Mouse (Mus musculus): ENCODE results near the gene Snx5. TPM values are rescaled to one million over a fixed set of nuclear protein-coding genes. Genes with fewer than 3 reads are reported as not detected.

Gene Snx5
- polyA plus RNA-seq, 1 experiment from 2014 or later = 67.6 TPM

- H3K9ac ChIP-seq = no peak overlapping the region
- no peaks in the 10 kb centered on the region for H3K9me3 ChIP-seq
- H3K4me1 ChIP-seq (replicated peaks) = peaks cover 34% of the 10 kb centered on the region
- no peak overlapping the region for H3K4me2 ChIP-seq
- no peak for ATAC-seq (ENCODE audit: low FRiP score, low read depth)
- H3K27ac ChIP-seq (replicated peaks) = no peak overlapping the region
- H3K4me3 ChIP-seq = no peak overlapping the region
- WGBS = 74% methylated on average over 3 of the region's 3 CpGs
- H3K27me3 ChIP-seq = no peaks in the 10 kb centered on the region
- H3K36me3 ChIP-seq = no peaks in the 10 kb centered on the region
Observed at GRCm38 (mm10) chr2:144265120-144265488, 5.6 kb downstream of the Snx5 start.

- WGBS = 83% methylated on average over 5 of the region's 5 CpGs
- Histone ChIP-seq H3K36me3 (peaks cover 2% of the 10 kb centered on the region; the same call in 1 of the 2 replicates), H3K27me3 (no peaks in the 10 kb centered on the region), H3K4me2 (no peak overlapping the region), H3K4me3 (no peak overlapping the region), H3K4me1 (replicated peaks) (peaks cover 33% of the 10 kb centered on the region), H3K27ac (replicated peaks) (no peak overlapping the region), H3K9me3 (no peaks in the 10 kb centered on the region), H3K9ac (no peak overlapping the region)
- ATAC-seq (ENCODE audit: low FRiP score, low read depth) = no peak
Observed at GRCm38 (mm10) chr2:144264398-144265119, 6.1 kb downstream of the Snx5 start.

GRCm38 (mm10) chr2:144262837-144263236, 7.9 kb downstream of the Snx5 start:
- Histone ChIP-seq H3K9ac (no peak overlapping the region), H3K36me3 (peaks cover 19% of the 10 kb centered on the region), H3K4me3 (no peak overlapping the region), H3K27ac (replicated peaks) (no peak overlapping the region), H3K27me3 (no peaks in the 10 kb centered on the region), H3K9me3 (no peaks in the 10 kb centered on the region), H3K4me1 (replicated peaks) (peaks cover 15% of the 10 kb centered on the region), H3K4me2 (no peak overlapping the region)
- ATAC-seq (ENCODE audit: low FRiP score, low read depth) = no peak
- 91% methylated on average over 2 of the region's 2 CpGs for WGBS

- Histone ChIP-seq H3K4me1 (replicated peaks) (no peaks in the 10 kb centered on the region), H3K9ac (no peak overlapping the region), H3K9me3 (no peaks in the 10 kb centered on the region), H3K4me3 (no peak overlapping the region), H3K27me3 (no peaks in the 10 kb centered on the region), H3K4me2 (no peak overlapping the region), H3K27ac (replicated peaks) (no peak overlapping the region), H3K36me3 (peaks cover 51% of the 10 kb centered on the region)
- ATAC-seq (ENCODE audit: low FRiP score, low read depth) = no peak
Observed at GRCm38 (mm10) chr2:144250111-144250510, 20.6 kb downstream of the Snx5 start.

- 37% methylated on average over 4 of the region's 4 CpGs for WGBS
- Histone ChIP-seq H3K9me3 (no peaks in the 10 kb centered on the region), H3K4me2 (no peak overlapping the region), H3K27me3 (no peaks in the 10 kb centered on the region), H3K4me3 (no peak overlapping the region), H3K36me3 (peaks cover 38% of the 10 kb centered on the region), H3K9ac (no peak overlapping the region), H3K4me1 (replicated peaks) (no peaks in the 10 kb centered on the region), H3K27ac (replicated peaks) (no peak overlapping the region)
- no peak for ATAC-seq (ENCODE audit: low FRiP score, low read depth)
Observed at GRCm38 (mm10) chr2:144248613-144249376, 21.9 kb downstream of the Snx5 start.

- Histone ChIP-seq H3K4me2 (no peak overlapping the region), H3K27me3 (no peaks in the 10 kb centered on the region), H3K27ac (replicated peaks) (no peak overlapping the region; the same call in 1 of the 2 replicates), H3K4me1 (replicated peaks) (no peaks in the 10 kb centered on the region), H3K9ac (no peak overlapping the region), H3K4me3 (no peak overlapping the region), H3K9me3 (no peaks in the 10 kb centered on the region), H3K36me3 (peaks cover 24% of the 10 kb centered on the region)
- ATAC-seq (ENCODE audit: low FRiP score, low read depth) = no peak
- 47% methylated on average over 5 of the region's 5 CpGs for WGBS
Observed at GRCm38 (mm10) chr2:144247337-144247978, 23.2 kb downstream of the Snx5 start.

GRCm38 (mm10) chr2:144246270-144246669, 24.4 kb downstream of the Snx5 start:
- peaks cover 14% of the 10 kb centered on the region for H3K36me3 ChIP-seq
- ATAC-seq (ENCODE audit: low FRiP score, low read depth) = peak; percentile 13; the same call in 1 of the 2 replicates
- H3K27ac ChIP-seq (replicated peaks) = no peak overlapping the region
- H3K4me3 ChIP-seq = no peak overlapping the region
- WGBS = 68% methylated on average over 2 of the region's 2 CpGs
- H3K27me3 ChIP-seq = no peaks in the 10 kb centered on the region
- H3K9ac ChIP-seq = no peak overlapping the region
- H3K4me2 ChIP-seq = no peak overlapping the region
- H3K4me1 ChIP-seq (replicated peaks) = no peaks in the 10 kb centered on the region
- H3K9me3 ChIP-seq = no peaks in the 10 kb centered on the region

- ATAC-seq (ENCODE audit: low FRiP score, low read depth) = no peak
- Histone ChIP-seq H3K4me3 (no peak overlapping the region), H3K36me3 (peaks cover 7% of the 10 kb centered on the region), H3K27me3 (no peaks in the 10 kb centered on the region), H3K27ac (replicated peaks) (no peak overlapping the region), H3K9ac (no peak overlapping the region), H3K9me3 (no peaks in the 10 kb centered on the region), H3K4me1 (replicated peaks) (no peaks in the 10 kb centered on the region), H3K4me2 (no peak overlapping the region)
- WGBS = 72% methylated on average over 7 of the region's 7 CpGs
Observed at GRCm38 (mm10) chr2:144245464-144245863, 25.2 kb downstream of the Snx5 start.

GRCm38 (mm10) chr2:144240095-144240899, 30.4 kb downstream of the Snx5 start:
- Histone ChIP-seq H3K4me1 (replicated peaks) (no peaks in the 10 kb centered on the region), H3K9ac (no peak overlapping the region), H3K36me3 (no peaks in the 10 kb centered on the region), H3K27me3 (no peaks in the 10 kb centered on the region), H3K27ac (replicated peaks) (no peak overlapping the region), H3K4me3 (no peak overlapping the region), H3K4me2 (no peak overlapping the region), H3K9me3 (no peaks in the 10 kb centered on the region)
- ATAC-seq (ENCODE audit: low FRiP score, low read depth) = peak; percentile 8; the same call in 1 of the 2 replicates
- WGBS = 85% methylated on average over 3 of the region's 3 CpGs

GRCm38 (mm10) chr2:144239318-144239717, 31.4 kb downstream of the Snx5 start:
- no peak overlapping the region for H3K9ac ChIP-seq
- no peak for ATAC-seq (ENCODE audit: low FRiP score, low read depth)
- no peaks in the 10 kb centered on the region for H3K9me3 ChIP-seq
- no peak overlapping the region for H3K4me2 ChIP-seq
- no peak overlapping the region for H3K27ac ChIP-seq (replicated peaks)
- no peaks in the 10 kb centered on the region for H3K4me1 ChIP-seq (replicated peaks)
- 68% methylated on average over 2 of the region's 2 CpGs for WGBS
- H3K4me3 ChIP-seq = no peak overlapping the region
- no peaks in the 10 kb centered on the region for H3K36me3 ChIP-seq
- no peaks in the 10 kb centered on the region for H3K27me3 ChIP-seq

- Histone ChIP-seq H3K36me3 (no peaks in the 10 kb centered on the region), H3K9ac (no peak overlapping the region), H3K27me3 (no peaks in the 10 kb centered on the region), H3K4me1 (replicated peaks) (no peaks in the 10 kb centered on the region), H3K9me3 (no peaks in the 10 kb centered on the region), H3K4me3 (no peak overlapping the region), H3K27ac (replicated peaks) (no peak overlapping the region), H3K4me2 (no peak overlapping the region)
- 67% methylated on average over 6 of the region's 6 CpGs for WGBS
- no peak for ATAC-seq (ENCODE audit: low FRiP score, low read depth)
Observed at GRCm38 (mm10) chr2:144238341-144238740, 32.4 kb downstream of the Snx5 start.

Data from hindbrain, embryonic 15.5 days (tissue).